Mouse (Mus musculus): ENCODE measurements around the gene Lrrc4.

DNA sequence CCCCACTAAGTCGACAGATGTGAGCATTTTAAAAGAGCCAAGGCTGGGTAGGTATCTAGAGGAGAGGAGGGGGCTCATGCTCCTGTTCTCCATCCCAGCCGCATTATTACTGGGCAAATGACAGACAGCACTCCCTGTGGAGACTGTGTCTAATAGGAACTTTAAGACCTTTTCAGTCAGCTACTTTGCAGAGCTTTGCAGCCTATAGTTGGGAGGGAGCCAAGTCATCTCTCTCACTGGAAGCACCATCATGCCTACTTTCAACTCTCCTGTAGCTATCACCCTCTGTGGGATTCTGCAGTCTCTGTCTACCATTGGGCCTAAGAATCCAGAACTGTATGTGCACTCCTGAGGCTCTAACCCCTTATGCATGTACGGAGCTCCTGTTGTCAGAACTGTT, 5.7 kb downstream of the Lrrc4 start:
- TF ChIP-seq CTCF (IDR thresholded peaks at IDR 0.05; ENCODE audit: control insufficient read depth, insufficient read depth, low read length) = no peak
- TF ChIP-seq POLR2A (IDR thresholded peaks at IDR 0.05; ENCODE audit: borderline replicate concordance, control insufficient read depth, low read depth, low read length) = no peak
